Mouse (Mus musculus) lung, adult 2 months (tissue): ENCODE data around the gene Gm37240.

Experiments used
- CTCF ChIP-seq: fragments of 200-500 bp; IDR thresholded peaks from 2 replicates; pipeline ENCODE4 v1.5.1; 2011; ENCODE audit warnings: mild to moderate bottlenecking, low read length, control low read depth; ENCODE audit not compliant: insufficient read depth
- POLR2A ChIP-seq: fragments of 200-500 bp; IDR thresholded peaks from 2 replicates; pipeline ENCODE4 v1.6.1; 2011; ENCODE audit warnings: low read depth, mild to moderate bottlenecking, control low read depth, low read length, borderline replicate concordance; ENCODE audit errors: extremely low read depth

GRCm38 (mm10) chr3:85832490-85833155 is 54.7 kb downstream of the Gm37240 start:
- no peak for TF ChIP-seq CTCF
- no peak for TF ChIP-seq POLR2A
